Mouse (Mus musculus) limb, embryonic 15.5 days (tissue): ENCODE results near the gene Bloc1s5. TPM values are rescaled to one million over a fixed set of nuclear protein-coding genes. Genes with fewer than 3 reads are reported as not detected.

Experiments used
- ATAC-seq: fragments of 200-750 bp; cut with Nextera tagmentation; 2 replicates; pipeline ENCODE4 v1.8.0; 2017; ENCODE audit warnings: low read depth, moderate TSS enrichment; ENCODE audit not compliant: insufficient number of reproducible peaks, low FRiP score, low TSS enrichment
- H3K27ac ChIP-seq: fragments of 300-500 bp; sonication (generic); 2 replicates; pipeline ENCODE4 v1.5.1; 2015; ENCODE audit warnings: moderate library complexity, mild to moderate bottlenecking, inconsistent platforms
- H3K27me3 ChIP-seq: fragments of 300-500 bp; sonication (generic); 2 replicates; pipeline ENCODE4 v1.6.1; 2015; ENCODE audit warnings: inconsistent platforms
- H3K36me3 ChIP-seq: fragments of 300-500 bp; sonication (generic); 2 replicates; pipeline ENCODE4 v1.6.1; 2015; ENCODE audit warnings: inconsistent platforms
- H3K4me1 ChIP-seq: fragments of 300-500 bp; sonication (generic); 2 replicates; pipeline ENCODE4 v1.6.1; 2015; ENCODE audit warnings: inconsistent platforms
- H3K4me2 ChIP-seq: fragments of 300-500 bp; sonication (generic); 2 replicates; pipeline ENCODE4 v1.6.1; 2015; ENCODE audit warnings: mild to moderate bottlenecking, inconsistent platforms
- H3K4me3 ChIP-seq: fragments of 300-500 bp; sonication (generic); 2 replicates; pipeline ENCODE4 v1.5.1; 2015; ENCODE audit warnings: mild to moderate bottlenecking, inconsistent platforms
- H3K9ac ChIP-seq: fragments of 300-500 bp; sonication (generic); 2 replicates; pipeline ENCODE4 v1.6.1; 2015; ENCODE audit warnings: inconsistent platforms
- H3K9me3 ChIP-seq: fragments of 300-500 bp; sonication (generic); 2 replicates; pipeline ENCODE4 v1.6.1; 2016; ENCODE audit warnings: inconsistent platforms
- WGBS: fragments of 180-500 bp; shearing (Covaris S2); methylation state at CpG from one replicate; pipeline ENCODE4 v1.1.7; 2015; 5-methylcytosine and 5-hydroxymethylcytosine counted together
- polyA plus RNA-seq: library from polyadenylated mRNA; unstranded; fragments of >200 nt; fragmentation: Nextera tagmentation; extraction: Ambion mirVana; gene quantifications from 2 replicates; pipeline ENCODE4 v1.2.1, GENCODE M21; 2015

Gene Bloc1s5
- polyA plus RNA-seq, 1 experiment from 2014 or later = 17.0 TPM

DNA sequence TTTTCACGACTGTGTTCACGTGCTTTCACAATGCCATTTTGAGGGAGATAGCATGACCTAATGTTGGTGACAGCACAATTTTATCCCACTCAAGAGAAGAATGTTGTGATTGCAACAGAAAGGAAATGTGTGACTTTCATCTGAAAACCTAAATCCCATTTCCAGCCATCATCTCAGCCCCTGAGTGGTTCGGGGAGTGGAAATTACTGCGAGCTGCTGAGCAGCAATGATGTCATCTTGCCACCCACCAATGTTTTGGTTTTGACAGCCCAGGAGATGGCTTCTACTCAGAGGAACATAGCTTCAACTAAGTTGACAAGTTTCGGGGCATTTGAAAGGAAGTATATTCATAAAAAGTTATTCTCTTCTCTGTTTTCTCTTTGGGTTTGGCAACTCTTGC is 87.2 kb downstream of the Bloc1s5 start:
- Histone ChIP-seq H3K4me1 (no peaks in the 10 kb centered on the region), H3K27ac (no peak overlapping the region), H3K9me3 (no peaks in the 10 kb centered on the region), H3K9ac (no peak overlapping the region), H3K27me3 (no peaks in the 10 kb centered on the region), H3K4me2 (no peak overlapping the region), H3K4me3 (no peak overlapping the region), H3K36me3 (no peaks in the 10 kb centered on the region)
- ATAC-seq = no peak
- WGBS = 81% methylated on average over 5 of the region's 5 CpGs

DNA sequence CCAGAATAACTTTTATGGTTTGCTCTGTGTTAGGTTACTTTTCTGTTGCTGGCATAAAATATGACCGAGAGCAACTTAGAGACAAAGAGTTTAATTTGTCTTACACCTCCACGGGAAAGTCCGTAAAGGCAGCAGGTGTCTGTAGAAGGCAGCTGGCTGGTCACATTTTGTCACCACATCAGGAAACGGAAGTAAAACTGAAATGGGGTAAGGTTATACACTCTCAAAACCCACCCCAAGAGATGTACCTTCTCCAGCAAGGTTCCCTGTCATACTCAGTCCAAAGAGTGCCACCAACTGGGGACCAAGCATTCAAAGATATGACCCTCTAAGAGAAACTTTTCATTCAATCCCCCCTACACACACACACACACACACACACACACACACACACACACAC is 88.2 kb downstream of the Bloc1s5 start:
- no peaks in the 10 kb centered on the region for H3K4me1 ChIP-seq
- no peaks in the 10 kb centered on the region for H3K27me3 ChIP-seq
- H3K4me3 ChIP-seq = no peak overlapping the region
- H3K27ac ChIP-seq = no peak overlapping the region
- 72% methylated on average over 4 of the region's 4 CpGs for WGBS
- H3K36me3 ChIP-seq = no peaks in the 10 kb centered on the region
- H3K9me3 ChIP-seq = no peaks in the 10 kb centered on the region
- ATAC-seq = no peak
- H3K9ac ChIP-seq = no peak overlapping the region
- no peak overlapping the region for H3K4me2 ChIP-seq

DNA sequence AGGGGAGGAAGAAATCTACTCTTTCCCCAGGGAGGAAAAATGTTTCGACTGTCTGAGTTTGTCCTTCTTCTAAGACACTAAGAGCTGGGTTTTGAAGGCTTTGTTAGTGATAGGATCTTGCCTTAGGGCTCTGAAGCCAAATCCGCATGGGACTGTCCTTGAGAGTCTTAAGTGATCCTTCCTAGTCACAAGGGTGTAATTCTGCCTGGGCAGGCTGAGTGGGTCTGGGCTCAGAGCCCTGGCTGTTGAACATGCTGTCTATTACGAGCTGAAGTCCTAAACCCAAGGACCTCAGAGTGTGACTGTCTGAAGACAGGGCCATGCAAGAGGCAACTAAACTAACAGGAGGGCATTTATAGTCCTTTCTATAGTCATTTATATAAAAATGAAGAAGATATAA is 89.4 kb downstream of the Bloc1s5 start:
- WGBS = 49% methylated on average over 3 of the region's 3 CpGs
- Histone ChIP-seq H3K27me3 (no peaks in the 10 kb centered on the region), H3K9ac (no peak overlapping the region), H3K4me2 (no peak overlapping the region), H3K9me3 (no peaks in the 10 kb centered on the region), H3K27ac (no peak overlapping the region), H3K4me3 (no peak overlapping the region), H3K36me3 (no peaks in the 10 kb centered on the region), H3K4me1 (no peaks in the 10 kb centered on the region)
- no peak for ATAC-seq

DNA sequence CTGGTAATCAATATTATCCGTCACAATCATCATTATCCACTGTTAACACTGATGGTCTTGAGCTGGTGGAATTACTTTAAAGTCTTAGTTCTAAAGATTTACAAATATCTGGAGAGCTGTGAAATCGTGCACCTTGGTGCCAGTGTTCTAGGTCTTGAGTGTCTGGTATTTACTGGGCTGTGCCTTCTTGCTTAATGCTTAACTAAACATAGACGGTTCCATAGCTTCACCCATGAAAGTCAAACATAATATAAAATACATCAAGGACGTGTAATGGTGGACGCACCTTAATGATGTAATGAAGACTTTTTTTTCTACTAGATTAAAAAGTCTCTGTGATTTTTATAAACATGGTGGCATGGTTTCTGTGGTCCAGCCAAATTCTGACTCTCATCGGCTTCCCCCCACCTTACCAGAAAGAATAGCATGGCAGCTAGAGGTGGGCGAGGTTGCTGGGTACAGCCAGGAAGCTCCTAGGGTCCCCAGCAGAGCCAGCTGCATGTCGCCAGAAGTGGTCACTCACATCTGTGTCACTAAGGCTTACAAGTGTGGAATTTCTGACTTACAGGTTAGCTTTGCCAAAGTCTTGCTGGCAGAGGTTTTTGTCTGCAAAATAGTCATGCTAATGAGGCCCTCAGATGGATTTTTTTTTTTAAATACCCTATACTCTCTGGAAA is 90.0 kb downstream of the Bloc1s5 start:
- WGBS = 71% methylated on average over 8 of the region's 8 CpGs
- Histone ChIP-seq H3K27me3 (no peaks in the 10 kb centered on the region), H3K9ac (no peak overlapping the region), H3K4me3 (no peak overlapping the region), H3K4me2 (no peak overlapping the region), H3K36me3 (no peaks in the 10 kb centered on the region), H3K4me1 (no peaks in the 10 kb centered on the region), H3K9me3 (no peaks in the 10 kb centered on the region), H3K27ac (no peak overlapping the region)
- no peak for ATAC-seq

DNA sequence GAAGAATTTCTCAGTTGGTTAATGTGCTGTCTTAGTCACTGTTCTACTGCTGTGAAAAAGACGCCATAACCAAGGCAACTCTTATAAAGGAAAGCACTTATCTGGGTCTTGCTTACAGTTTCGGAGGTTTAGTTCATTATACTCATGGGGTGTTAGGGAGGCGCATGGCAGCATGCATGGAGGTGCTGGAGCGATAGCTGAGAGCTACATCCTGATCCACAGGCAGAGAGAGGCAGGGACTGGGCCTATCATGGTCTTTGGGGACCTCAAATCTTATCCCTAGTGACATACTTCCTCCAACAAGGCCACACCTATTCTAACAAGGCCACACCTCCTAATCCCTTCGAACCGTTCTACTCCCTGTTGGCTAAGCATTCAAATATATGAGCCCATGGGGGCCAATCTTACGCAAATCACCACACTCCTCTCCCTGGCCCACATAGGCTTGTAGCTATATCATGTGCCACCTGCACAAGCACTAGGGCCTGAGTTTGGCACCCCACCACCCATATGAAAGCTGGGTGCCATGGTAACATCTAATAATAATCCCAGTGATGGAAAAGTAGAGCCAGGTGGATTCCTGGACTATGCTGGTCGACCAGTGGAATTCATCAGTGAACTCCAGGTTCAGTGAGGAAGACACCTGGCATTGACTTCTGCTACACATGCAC is 91.3 kb downstream of the Bloc1s5 start:
- H3K27ac ChIP-seq = no peak overlapping the region
- H3K4me3 ChIP-seq = no peak overlapping the region
- ATAC-seq = no peak
- H3K9me3 ChIP-seq = no peaks in the 10 kb centered on the region
- no peaks in the 10 kb centered on the region for H3K36me3 ChIP-seq
- H3K4me1 ChIP-seq = no peaks in the 10 kb centered on the region
- H3K4me2 ChIP-seq = no peak overlapping the region
- no peak overlapping the region for H3K9ac ChIP-seq
- no peaks in the 10 kb centered on the region for H3K27me3 ChIP-seq
- WGBS = 81% methylated on average over 8 of the region's 8 CpGs

Other genes with a start within 250 kb of the Bloc1s5 start
- 322 and 331 TPM in 2 replicates for gene Txndc5, start 106.3 kb downstream of the Bloc1s5 start, polyA plus RNA-seq
- gene Eef1e1, start 23.9 kb upstream of the Bloc1s5 start, polyA plus RNA-seq = 36.1 and 37.4 TPM in 2 replicates